Comparison of ENCODE assay signal across 20 mouse cellular contexts in genomic region chr2:79461861-79462260, GRCm38 (mm10). TPM values are rescaled to one million over a fixed set of nuclear protein-coding genes. Genes with fewer than 3 reads are reported as not detected.
A peak's percentile ranks its signal among the peaks of the same experiment; 100 is the strongest.
DNase-seq lines count a peak whose midpoint lies in the region; ATAC-seq and TF ChIP-seq lines count a peak whose summit lies in the region.
"Had no signal": no experiment of that assay in that cellular context is flagged by ENCODE, and none has a peak within 500 bp of the region (broad histone marks: within the 10 kb centered on the region; RNA-seq: fewer than 3 reads in every experiment).

No protein-coding gene starts in this region.

- TF ChIP-seq CTCF in cerebellum, adult 2 months (IDR thresholded peaks at IDR 0.05; ENCODE audit: borderline replicate concordance, insufficient read depth, low read depth, low read length): no peak

- H3K4me1 ChIP-seq in cerebellum, adult 2 months (ENCODE audit: control insufficient read depth, insufficient read depth, low read length): peaks cover 12% of the 10 kb centered on the region
- peaks cover 14% of the 10 kb centered on the region for H3K4me1 ChIP-seq in kidney, embryonic 15.5 days

- no peaks in the 10 kb centered on the region; the same call in 1 of the 2 replicates for H3K9me3 ChIP-seq in kidney, embryonic 15.5 days (replicated peaks)
- H3K9me3 ChIP-seq: embryonic facial prominence, embryonic 10.5 days; forebrain, embryonic 15.5 days; heart, embryonic 10.5 days; heart, embryonic 15.5 days; hindbrain, embryonic 13.5 days had no signal

- 13% methylated on average over 2 of the region's 2 CpGs for WGBS in cerebellum, adult 2 months
- 79% methylated on average over 2 of the region's 2 CpGs for WGBS in kidney, embryonic 15.5 days

- no peak overlapping the region for H3K4me2 ChIP-seq in kidney, embryonic 15.5 days
- H3K4me2 ChIP-seq: forebrain, embryonic 15.5 days; heart, embryonic 15.5 days; hindbrain, embryonic 13.5 days had no signal

- TF ChIP-seq POLR2A in cerebellum, adult 2 months (IDR thresholded peaks at IDR 0.05; ENCODE audit: borderline replicate concordance, insufficient read depth, low read length): no peak

- no peaks in the 10 kb centered on the region for H3K27me3 ChIP-seq in cerebellum, adult 2 months (ENCODE audit: control insufficient read depth, insufficient read depth, low read length)
- H3K27me3 ChIP-seq in kidney, embryonic 15.5 days: peaks cover 62% of the 10 kb centered on the region

- peak; percentile 67 for DNase-seq in cerebellum, adult 11 months
- no peak for DNase-seq in cerebellum, postnatal 4 days (ENCODE audit: low spot score in 2 of 2)
- peak; percentile 75 for DNase-seq in A20 (ENCODE audit: low read depth, low spot score)
- DNase-seq in cerebellum, adult 2 months: peak; percentile 80 to 89
- peak; percentile 73 to 75 for DNase-seq in cerebellum, postnatal 10 days
- DNase-seq in urinary bladder, postnatal 14 days (ENCODE audit: low spot score): no peak
- DNase-seq in thymus, postnatal 0 days (ENCODE audit: low spot score): no peak
- DNase-seq: adrenal gland, postnatal 10 days; gastrocnemius, postnatal 10 days; heart, adult 18-20 months; heart, postnatal 14 days; kidney, adult 18-20 months had no signal

- no peak for ATAC-seq in kidney, embryonic 15.5 days (replicated peaks; ENCODE audit: low FRiP score)
- ATAC-seq: forebrain, embryonic 15.5 days; hindbrain, postnatal 0 days had no signal

- no peak overlapping the region; the same call in 1 of the 2 replicates for H3K27ac ChIP-seq in cerebellum, adult 2 months (ENCODE audit: insufficient read depth, low read length)
- no peak overlapping the region for H3K27ac ChIP-seq in kidney, embryonic 15.5 days
- H3K27ac ChIP-seq: embryonic facial prominence, embryonic 10.5 days; forebrain, embryonic 15.5 days; heart, embryonic 10.5 days; heart, embryonic 15.5 days; hindbrain, embryonic 13.5 days; hindbrain, postnatal 0 days had no signal

- no peak overlapping the region for H3K4me3 ChIP-seq in cerebellum, adult 2 months (replicated peaks; ENCODE audit: insufficient read depth, low read depth, low read length)
- no peak overlapping the region for H3K4me3 ChIP-seq in kidney, embryonic 15.5 days (replicated peaks)
- H3K4me3 ChIP-seq: embryonic facial prominence, embryonic 10.5 days; forebrain, embryonic 15.5 days; heart, embryonic 10.5 days; heart, embryonic 15.5 days; hindbrain, embryonic 13.5 days had no signal

- H3K9ac ChIP-seq in kidney, embryonic 15.5 days: no peak overlapping the region
- H3K9ac ChIP-seq: forebrain, embryonic 15.5 days; heart, embryonic 15.5 days; hindbrain, embryonic 13.5 days had no signal

- H3K36me3 ChIP-seq in kidney, embryonic 15.5 days: no peaks in the 10 kb centered on the region
- H3K36me3 ChIP-seq: embryonic facial prominence, embryonic 10.5 days; forebrain, embryonic 15.5 days; heart, embryonic 10.5 days; heart, embryonic 15.5 days; hindbrain, embryonic 13.5 days had no signal

RNA-seq across cellular contexts. Expression of gene Cerkl, which starts 5.3 kb away (rescaled TPM):
- 13.1 and 17.8 TPM in 2 replicates for polyA plus RNA-seq in cerebellum, adult 2 months (2012; rRNA removed)
- polyA plus RNA-seq in thymus, postnatal 0 days (2015; fragmentation: Nextera tagmentation; extraction: Ambion mirVana): 3.8 and 4.3 TPM in 2 replicates
- polyA plus RNA-seq in kidney, embryonic 15.5 days (2015; fragmentation: Nextera tagmentation; extraction: Ambion mirVana): 1.5 and 2.3 TPM in 2 replicates
- polyA plus RNA-seq: C2C12 had no signal

RNA-seq across cellular contexts. Expression of gene Neurod1, which starts 5.3 kb away (rescaled TPM):
- polyA plus RNA-seq in cerebellum, adult 2 months (2012; rRNA removed): 240 and 303 TPM in 2 replicates
- polyA plus RNA-seq in thymus, postnatal 0 days (2015; fragmentation: Nextera tagmentation; extraction: Ambion mirVana): not detected in 2 replicates
- 0.05 TPM in 1 of 2 replicates, not detected in the other for polyA plus RNA-seq in kidney, embryonic 15.5 days (2015; fragmentation: Nextera tagmentation; extraction: Ambion mirVana)
- polyA plus RNA-seq: C2C12; heart, embryonic 15.5 days had no signal

Comparison
In these comparisons a context has a peak if more than half of its experiments do, and no peak if none do; other contexts are left out.
1. DNase-seq: peak in cerebellum, adult 11 months (single experiment), A20 (single experiment), cerebellum, adult 2 months (2 of 2) and cerebellum, postnatal 10 days (2 of 2); none in cerebellum, postnatal 4 days (0 of 2), urinary bladder, postnatal 14 days (single experiment) and thymus, postnatal 0 days (single experiment).
2. RNA of gene Neurod1, which starts 5.3 kb away (polyA plus RNA-seq): 240 to 303 TPM in cerebellum, adult 2 months; 0.05 TPM in kidney, embryonic 15.5 days and not detected in thymus, postnatal 0 days; every median in the first group is over 100 times any median in the second.